Mouse (Mus musculus): ENCODE measurements around the gene Tyrobp. TPM values are rescaled to one million over a fixed set of nuclear protein-coding genes. Genes with fewer than 3 reads are reported as not detected.

Tyrobp gene
- polyA plus RNA-seq, 1 experiment from 2014 or later, result 12.1 TPM

- DNase-seq (ENCODE audit: extremely low spot score, low spot score), result no peak
- peak overlapping the region; percentile 32; the same call in 1 of the 2 replicates for H3K4me3 ChIP-seq
- peaks cover 34% of the 10 kb centered on the region for H3K4me1 ChIP-seq
- WGBS, result 5% methylated on average over 6 of the region's 6 CpGs
- H3K27ac ChIP-seq, result no peak overlapping the region
- no peaks in the 10 kb centered on the region for H3K9me3 ChIP-seq
- peaks cover 97% of the 10 kb centered on the region for H3K27me3 ChIP-seq (ENCODE audit: poor library complexity, severe bottlenecking)
- no peaks in the 10 kb centered on the region for H3K36me3 ChIP-seq (replicated peaks)
These were observed 40.7 kb downstream of the Tyrobp start for GRCm38 (mm10) chr7:30454259-30454658.

- Histone ChIP-seq H3K4me3 (peak overlapping the region; percentile 41), H3K4me1 (peaks cover 34% of the 10 kb centered on the region), H3K36me3 (replicated peaks) (no peaks in the 10 kb centered on the region), H3K27me3 (ENCODE audit: poor library complexity, severe bottlenecking) (peaks cover 100% of the 10 kb centered on the region), H3K9me3 (no peaks in the 10 kb centered on the region), H3K27ac (no peak overlapping the region)
- no peak for DNase-seq (ENCODE audit: extremely low spot score, low spot score)
- under 1% methylated on average over 9 of the region's 9 CpGs for WGBS
These were observed 42.9 kb downstream of the Tyrobp start for GRCm38 (mm10) chr7:30456487-30456886.

GRCm38 (mm10) chr7:30456911-30457628 is 43.5 kb downstream of the Tyrobp start:
- H3K27ac ChIP-seq, result no peak overlapping the region
- no peaks in the 10 kb centered on the region for H3K9me3 ChIP-seq
- DNase-seq (ENCODE audit: extremely low spot score, low spot score), result no peak
- peak overlapping the region; percentile 41 for H3K4me3 ChIP-seq
- under 1% methylated on average over 31 of the region's 31 CpGs for WGBS
- no peaks in the 10 kb centered on the region for H3K36me3 ChIP-seq (replicated peaks)
- peaks cover 100% of the 10 kb centered on the region for H3K27me3 ChIP-seq (ENCODE audit: poor library complexity, severe bottlenecking)
- peaks cover 34% of the 10 kb centered on the region for H3K4me1 ChIP-seq

GRCm38 (mm10) chr7:30457629-30458330 is 44.2 kb downstream of the Tyrobp start, which contains the start of the genes Kirrel2 and Nphs1:
Kirrel2 (minus strand) TSS chr7:30457690.
Nphs1 (plus strand) TSS chr7:30458315.
- no peaks in the 10 kb centered on the region for H3K36me3 ChIP-seq (replicated peaks)
- H3K27ac ChIP-seq, result no peak within 1 kb of the TSS
- peaks cover 34% of the 10 kb centered on the region for H3K4me1 ChIP-seq
- no peaks in the 10 kb centered on the region for H3K9me3 ChIP-seq
- 2% methylated on average over 16 of the region's 16 CpGs for WGBS
- H3K4me3 ChIP-seq, result peak within 1 kb of the TSS; percentile 41
- DNase-seq (ENCODE audit: extremely low spot score, low spot score), result peak; percentile 40
- H3K27me3 ChIP-seq (ENCODE audit: poor library complexity, severe bottlenecking), result peaks cover 100% of the 10 kb centered on the region

- Histone ChIP-seq H3K36me3 (replicated peaks) (no peaks in the 10 kb centered on the region), H3K27me3 (ENCODE audit: poor library complexity, severe bottlenecking) (peaks cover 100% of the 10 kb centered on the region), H3K9me3 (no peaks in the 10 kb centered on the region), H3K4me1 (peaks cover 23% of the 10 kb centered on the region), H3K4me3 (no peak overlapping the region), H3K27ac (no peak overlapping the region)
- no peak for DNase-seq (ENCODE audit: extremely low spot score, low spot score)
- WGBS, result 33% methylated on average over 6 of the region's 6 CpGs
These were observed 45.9 kb downstream of the Tyrobp start for GRCm38 (mm10) chr7:30459484-30459883.

- Histone ChIP-seq H3K9me3 (no peaks in the 10 kb centered on the region), H3K27me3 (ENCODE audit: poor library complexity, severe bottlenecking) (peaks cover 100% of the 10 kb centered on the region), H3K4me1 (peaks cover 17% of the 10 kb centered on the region), H3K4me3 (no peak overlapping the region), H3K36me3 (replicated peaks) (no peaks in the 10 kb centered on the region), H3K27ac (no peak overlapping the region)
- no peak for DNase-seq (ENCODE audit: extremely low spot score, low spot score)
- WGBS, result 27% methylated on average over 7 of the region's 7 CpGs
These were observed 50.0 kb downstream of the Tyrobp start for GRCm38 (mm10) chr7:30463568-30463967.

- Histone ChIP-seq H3K27me3 (ENCODE audit: poor library complexity, severe bottlenecking) (peaks cover 98% of the 10 kb centered on the region), H3K9me3 (no peaks in the 10 kb centered on the region), H3K27ac (no peak overlapping the region), H3K36me3 (replicated peaks) (no peaks in the 10 kb centered on the region), H3K4me1 (peaks cover 17% of the 10 kb centered on the region), H3K4me3 (no peak overlapping the region)
- DNase-seq (ENCODE audit: extremely low spot score, low spot score), result no peak
- 13% methylated on average over 4 of the region's 4 CpGs for WGBS
These were observed 50.4 kb downstream of the Tyrobp start for GRCm38 (mm10) chr7:30463996-30464395.

GRCm38 (mm10) chr7:30464816-30465300 is 51.3 kb downstream of the Tyrobp start:
- H3K4me3 ChIP-seq, result no peak overlapping the region
- no peaks in the 10 kb centered on the region for H3K36me3 ChIP-seq (replicated peaks)
- no peaks in the 10 kb centered on the region for H3K9me3 ChIP-seq
- peaks cover 17% of the 10 kb centered on the region for H3K4me1 ChIP-seq
- peaks cover 89% of the 10 kb centered on the region for H3K27me3 ChIP-seq (ENCODE audit: poor library complexity, severe bottlenecking)
- 14% methylated on average over 6 of the region's 6 CpGs for WGBS
- no peak overlapping the region for H3K27ac ChIP-seq
- no peak for DNase-seq (ENCODE audit: extremely low spot score, low spot score)

Other genes with a start within 250 kb of the Tyrobp start
- gene Zfp146, start 244.0 kb upstream of the Tyrobp start, polyA plus RNA-seq (2016; fragmentation: Nextera tagmentation; extraction: Ambion mirVana), result 20.3 and 21.1 TPM in 2 replicates
- 4.0 and 4.5 TPM in 2 replicates for gene Cox7a1, start 229.6 kb upstream of the Tyrobp start, polyA plus RNA-seq (2016; fragmentation: Nextera tagmentation; extraction: Ambion mirVana)
- gene Capns1, start 214.9 kb upstream of the Tyrobp start, polyA plus RNA-seq (2016; fragmentation: Nextera tagmentation; extraction: Ambion mirVana), result 45.9 and 51.2 TPM in 2 replicates
- 163 and 169 TPM in 2 replicates for gene Polr2i, start 181.8 kb upstream of the Tyrobp start, polyA plus RNA-seq (2016; fragmentation: Nextera tagmentation; extraction: Ambion mirVana)
- gene Tbcb, start 181.5 kb upstream of the Tyrobp start, polyA plus RNA-seq (2016; fragmentation: Nextera tagmentation; extraction: Ambion mirVana), result 248 and 257 TPM in 2 replicates
- gene Ovol3, start 178.0 kb upstream of the Tyrobp start, polyA plus RNA-seq (2016; fragmentation: Nextera tagmentation; extraction: Ambion mirVana), result not detected in 2 replicates
- 0.38 and 0.48 TPM in 2 replicates for gene Thap8, start 133.7 kb upstream of the Tyrobp start, polyA plus RNA-seq (2016; fragmentation: Nextera tagmentation; extraction: Ambion mirVana)
- 18.7 and 20.3 TPM in 2 replicates for gene Wdr62, start 133.3 kb upstream of the Tyrobp start, polyA plus RNA-seq (2016; fragmentation: Nextera tagmentation; extraction: Ambion mirVana)
- 52.8 and 53.1 TPM in 2 replicates for gene Clip3, start 122.0 kb upstream of the Tyrobp start, polyA plus RNA-seq (2016; fragmentation: Nextera tagmentation; extraction: Ambion mirVana)
- 82.3 and 90.2 TPM in 2 replicates for gene Alkbh6, start 105.0 kb upstream of the Tyrobp start, polyA plus RNA-seq (2016; fragmentation: Nextera tagmentation; extraction: Ambion mirVana)
- 29.8 and 32.8 TPM in 2 replicates for gene Syne4, start 99.0 kb upstream of the Tyrobp start, polyA plus RNA-seq (2016; fragmentation: Nextera tagmentation; extraction: Ambion mirVana)
- 3.0 and 3.2 TPM in 2 replicates for gene E130208F15Rik, start 92.0 kb upstream of the Tyrobp start, polyA plus RNA-seq (2016; fragmentation: Nextera tagmentation; extraction: Ambion mirVana)
- 17.3 and 19.5 TPM in 2 replicates for gene Sdhaf1, start 89.9 kb upstream of the Tyrobp start, polyA plus RNA-seq (2016; fragmentation: Nextera tagmentation; extraction: Ambion mirVana)
- 5.3 and 5.6 TPM in 2 replicates for gene Lrfn3, start 51.0 kb upstream of the Tyrobp start, polyA plus RNA-seq (2016; fragmentation: Nextera tagmentation; extraction: Ambion mirVana)
- gene Hcst, start 6.1 kb downstream of the Tyrobp start, polyA plus RNA-seq (2016; fragmentation: Nextera tagmentation; extraction: Ambion mirVana), result 0.38 TPM in 1 of 2 replicates, not detected in the other
- 1.3 and 1.5 TPM in 2 replicates for gene Nfkbid, start 8.0 kb downstream of the Tyrobp start, polyA plus RNA-seq (2016; fragmentation: Nextera tagmentation; extraction: Ambion mirVana)
- 25.4 and 33.7 TPM in 2 replicates for gene Aplp1, start 31.8 kb downstream of the Tyrobp start, polyA plus RNA-seq (2016; fragmentation: Nextera tagmentation; extraction: Ambion mirVana)
- gene Kirrel2, start 43.9 kb downstream of the Tyrobp start, polyA plus RNA-seq (2016; fragmentation: Nextera tagmentation; extraction: Ambion mirVana), result 0.29 and 0.52 TPM in 2 replicates
- 0.07 TPM in 1 of 2 replicates, not detected in the other for gene Nphs1, start 44.6 kb downstream of the Tyrobp start, polyA plus RNA-seq (2016; fragmentation: Nextera tagmentation; extraction: Ambion mirVana)
- not detected in 2 replicates for gene Prodh2, start 79.9 kb downstream of the Tyrobp start, polyA plus RNA-seq (2016; fragmentation: Nextera tagmentation; extraction: Ambion mirVana)
- 29.7 and 31.9 TPM in 2 replicates for gene Arhgap33, start 121.3 kb downstream of the Tyrobp start, polyA plus RNA-seq (2016; fragmentation: Nextera tagmentation; extraction: Ambion mirVana)
- gene Hspb6, start 138.4 kb downstream of the Tyrobp start, polyA plus RNA-seq (2016; fragmentation: Nextera tagmentation; extraction: Ambion mirVana), result 4.3 and 4.6 TPM in 2 replicates
- 15.2 and 16.1 TPM in 2 replicates for gene Proser3, start 138.5 kb downstream of the Tyrobp start, polyA plus RNA-seq (2016; fragmentation: Nextera tagmentation; extraction: Ambion mirVana)
- 40.7 and 44.2 TPM in 2 replicates for gene Lin37, start 146.1 kb downstream of the Tyrobp start, polyA plus RNA-seq (2016; fragmentation: Nextera tagmentation; extraction: Ambion mirVana)
- gene U2af1l4, start 149.5 kb downstream of the Tyrobp start, polyA plus RNA-seq (2016; fragmentation: Nextera tagmentation; extraction: Ambion mirVana), result 96.1 and 96.7 TPM in 2 replicates
- gene Gm49396, start 149.6 kb downstream of the Tyrobp start, polyA plus RNA-seq (2016; fragmentation: Nextera tagmentation; extraction: Ambion mirVana), result 16.1 and 16.3 TPM in 2 replicates
- 124 and 126 TPM in 2 replicates for gene Psenen, start 149.9 kb downstream of the Tyrobp start, polyA plus RNA-seq (2016; fragmentation: Nextera tagmentation; extraction: Ambion mirVana)
- 5.9 and 7.1 TPM in 2 replicates for gene Igflr1, start 151.7 kb downstream of the Tyrobp start, polyA plus RNA-seq (2016; fragmentation: Nextera tagmentation; extraction: Ambion mirVana)
- gene Kmt2b, start 175.0 kb downstream of the Tyrobp start, polyA plus RNA-seq (2016; fragmentation: Nextera tagmentation; extraction: Ambion mirVana), result 10.1 and 10.4 TPM in 2 replicates
- 0.09 and 0.20 TPM in 2 replicates for gene Zbtb32, start 185.1 kb downstream of the Tyrobp start, polyA plus RNA-seq (2016; fragmentation: Nextera tagmentation; extraction: Ambion mirVana)
- gene Upk1a, start 199.1 kb downstream of the Tyrobp start, polyA plus RNA-seq (2016; fragmentation: Nextera tagmentation; extraction: Ambion mirVana), result 0.68 and 0.71 TPM in 2 replicates
- gene Cox6b1, start 212.4 kb downstream of the Tyrobp start, polyA plus RNA-seq (2016; fragmentation: Nextera tagmentation; extraction: Ambion mirVana), result 762 and 774 TPM in 2 replicates
- gene Etv2, start 222.1 kb downstream of the Tyrobp start, polyA plus RNA-seq (2016; fragmentation: Nextera tagmentation; extraction: Ambion mirVana), result 0.30 TPM in 1 of 2 replicates, not detected in the other
- 119 and 129 TPM in 2 replicates for gene Rbm42, start 236.6 kb downstream of the Tyrobp start, polyA plus RNA-seq (2016; fragmentation: Nextera tagmentation; extraction: Ambion mirVana)